Mouse (Mus musculus) liver, embryonic 13.5 days (tissue): ENCODE results near the gene Nfia. TPM values are rescaled to one million over a fixed set of nuclear protein-coding genes. Genes with fewer than 3 reads are reported as not detected.

Experiments
- ATAC-seq: fragments of 200-750 bp; cut with Nextera tagmentation; 2 replicates; pipeline ENCODE4 v1.8.0; 2017; ENCODE audit warnings: low read depth, mild to moderate bottlenecking, moderate number of reproducible peaks, moderate library complexity
- DNase-seq: peaks from one replicate; pipeline ENCODE4 v3.0.0; 2022
- H3K27ac ChIP-seq: fragments of 300-500 bp; sonication (generic); 2 replicates; pipeline ENCODE4 v1.5.1; 2015; ENCODE audit warnings: moderate library complexity, mild to moderate bottlenecking, inconsistent platforms
- H3K27me3 ChIP-seq: fragments of 300-500 bp; sonication (generic); 2 replicates; pipeline ENCODE4 v1.6.1; 2015; ENCODE audit warnings: mild to moderate bottlenecking, inconsistent platforms
- H3K36me3 ChIP-seq: fragments of 300-500 bp; sonication (generic); 2 replicates; pipeline ENCODE4 v1.6.1; 2015; ENCODE audit warnings: mild to moderate bottlenecking, inconsistent platforms
- H3K4me1 ChIP-seq: fragments of 300-500 bp; sonication (generic); replicated peaks from 2 replicates; pipeline ENCODE4 v1.6.1; 2015; ENCODE audit warnings: inconsistent platforms
- H3K4me2 ChIP-seq: fragments of 300-500 bp; sonication (generic); 2 replicates; pipeline ENCODE4 v1.6.1; 2015; ENCODE audit warnings: inconsistent platforms, mild to moderate bottlenecking, moderate library complexity
- H3K4me3 ChIP-seq: fragments of 300-500 bp; sonication (generic); replicated peaks from 2 replicates; pipeline ENCODE4 v1.5.1; 2015; ENCODE audit warnings: mild to moderate bottlenecking, inconsistent platforms
- H3K9ac ChIP-seq: fragments of 300-500 bp; sonication (generic); 2 replicates; pipeline ENCODE4 v1.6.1; 2015; ENCODE audit warnings: mild to moderate bottlenecking, inconsistent platforms
- H3K9me3 ChIP-seq: fragments of 300-500 bp; sonication (generic); replicated peaks from 2 replicates; pipeline ENCODE4 v1.6.1; 2016; ENCODE audit warnings: inconsistent platforms
- WGBS: fragments of 180-500 bp; shearing (Covaris S2); methylation state at CpG from one replicate; pipeline ENCODE4 v1.1.7; 2015; ENCODE audit not compliant: insufficient replicate concordance; 5-methylcytosine and 5-hydroxymethylcytosine counted together
- polyA plus RNA-seq: library from polyadenylated mRNA; unstranded; fragments of >200 nt; fragmentation: Nextera tagmentation; extraction: Ambion mirVana; gene quantifications from 2 replicates; pipeline ENCODE4 v1.2.1, GENCODE M21; 2015

The Nfia gene
- polyA plus RNA-seq, 1 experiment from 2014 or later: 3.0 TPM

DNA sequence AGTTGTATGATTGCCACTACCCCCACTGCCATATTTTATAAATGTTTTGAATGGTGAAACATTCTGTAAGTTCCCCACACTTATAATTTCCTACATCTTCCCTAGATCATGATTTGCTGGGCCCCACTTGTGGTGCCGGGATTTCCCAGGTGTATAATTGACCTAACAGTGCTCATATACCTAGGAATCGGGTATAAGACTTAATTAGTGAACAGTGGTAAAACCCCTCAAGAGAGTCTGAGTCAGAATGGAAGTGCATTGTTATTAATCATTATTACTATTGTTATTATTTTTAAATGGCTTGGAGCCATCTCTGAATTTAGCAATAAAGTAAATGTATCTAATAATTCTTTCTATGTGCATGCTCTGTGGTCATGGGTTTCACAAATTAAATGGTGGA lies 147.2 kb downstream of the Nfia start:
- H3K4me3 ChIP-seq: no peak overlapping the region
- H3K9me3 ChIP-seq: no peaks in the 10 kb centered on the region
- H3K36me3 ChIP-seq: no peaks in the 10 kb centered on the region
- no peak for ATAC-seq
- no peak overlapping the region for H3K9ac ChIP-seq
- peaks cover 12% of the 10 kb centered on the region; the same call in 1 of the 2 replicates for H3K4me1 ChIP-seq
- no peaks in the 10 kb centered on the region for H3K27me3 ChIP-seq
- H3K27ac ChIP-seq: no peak overlapping the region
- WGBS: 66% methylated on average over 2 of the region's 2 CpGs
- no peak for DNase-seq
- H3K4me2 ChIP-seq: no peak overlapping the region

DNA sequence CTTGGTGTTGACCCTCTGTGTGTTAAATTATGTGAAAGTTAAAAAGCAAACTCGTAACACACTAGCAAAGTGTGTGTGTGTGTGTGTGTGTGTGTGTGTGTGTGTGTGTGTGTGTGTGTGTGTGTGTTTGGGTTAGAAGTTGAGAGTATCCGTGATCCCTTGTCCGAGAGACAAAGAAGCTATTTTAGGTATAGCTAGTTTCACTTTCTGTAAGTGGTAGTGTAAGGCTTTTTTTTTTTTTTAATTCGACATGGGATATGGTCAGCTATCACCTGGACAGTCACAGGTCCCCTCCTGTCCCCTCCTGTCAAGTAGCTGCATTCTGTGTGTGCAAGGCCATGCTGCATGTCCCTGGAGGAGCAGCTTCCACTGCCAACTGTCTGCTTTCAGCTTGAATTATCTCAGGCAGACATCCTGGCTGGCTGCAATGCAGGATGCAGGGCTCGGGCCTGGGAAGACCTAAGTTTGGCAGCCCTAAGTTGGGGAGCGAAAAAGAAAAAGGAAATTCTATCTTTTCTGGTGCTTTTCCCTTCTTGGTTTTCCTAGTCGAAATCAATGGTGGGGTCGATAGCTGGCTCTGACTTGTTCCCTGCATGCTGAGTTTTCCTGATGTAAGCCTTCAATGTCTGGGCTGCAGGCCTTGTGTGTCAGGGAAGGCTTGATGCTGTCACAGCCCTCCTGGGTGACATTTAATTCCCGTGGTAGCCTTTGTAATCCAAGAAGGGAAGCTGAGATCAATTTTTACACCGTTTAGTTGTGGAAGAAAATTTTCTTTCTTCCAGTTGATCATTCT lies 147.9 kb downstream of the Nfia start:
- Histone ChIP-seq H3K27me3 (no peaks in the 10 kb centered on the region), H3K27ac (no peak overlapping the region), H3K36me3 (no peaks in the 10 kb centered on the region), H3K9ac (no peak overlapping the region), H3K9me3 (no peaks in the 10 kb centered on the region), H3K4me1 (peaks cover 12% of the 10 kb centered on the region; the same call in 1 of the 2 replicates), H3K4me2 (peak overlapping the region; percentile 21; the same call in 1 of the 2 replicates), H3K4me3 (no peak overlapping the region)
- DNase-seq (no peak), ATAC-seq (no peak)
- WGBS: 42% methylated on average over 10 of the region's 10 CpGs

DNA sequence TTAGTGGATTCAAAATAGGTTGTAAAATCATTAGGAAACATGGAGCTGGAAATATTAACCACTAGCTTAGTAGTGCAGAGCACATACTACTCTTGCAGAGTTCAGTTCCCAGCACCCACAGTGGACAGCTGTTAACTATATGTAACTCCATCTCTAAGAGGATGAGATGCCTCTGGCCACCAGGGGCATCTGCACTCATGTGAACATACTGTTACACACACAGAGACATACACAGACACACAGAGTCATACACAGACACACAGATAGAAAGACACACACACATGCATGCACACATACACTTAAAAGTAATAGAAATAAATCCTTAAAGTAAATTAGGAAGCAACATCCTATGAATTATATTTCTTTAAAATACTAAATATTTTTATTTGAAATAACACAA lies 149.1 kb downstream of the Nfia start:
- Histone ChIP-seq H3K27me3 (no peaks in the 10 kb centered on the region), H3K9ac (no peak overlapping the region), H3K4me3 (no peak overlapping the region), H3K4me1 (peaks cover 12% of the 10 kb centered on the region; the same call in 1 of the 2 replicates), H3K4me2 (no peak overlapping the region), H3K9me3 (no peaks in the 10 kb centered on the region), H3K36me3 (no peaks in the 10 kb centered on the region), H3K27ac (no peak overlapping the region)
- no peak for DNase-seq
- no peak for ATAC-seq

DNA sequence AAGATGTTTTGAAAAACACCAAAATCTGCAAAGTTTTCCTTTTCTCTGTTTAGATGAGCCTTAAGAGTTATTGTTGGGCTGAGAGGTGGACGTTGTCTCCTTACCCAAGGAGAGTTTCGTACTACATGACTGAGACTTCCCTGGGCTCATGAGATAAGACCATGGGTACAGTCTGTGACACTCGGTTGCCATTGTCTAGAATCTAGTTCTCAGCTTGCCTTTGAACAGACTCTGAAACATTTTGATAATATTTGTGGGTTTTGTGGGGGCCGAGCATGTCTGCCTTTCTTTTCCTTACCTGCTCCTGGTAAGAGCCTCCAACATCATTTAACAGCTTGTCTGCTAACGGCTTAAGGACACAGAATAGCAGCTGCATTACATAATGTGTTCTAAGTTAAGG lies 150.7 kb downstream of the Nfia start:
- 17% methylated on average over 5 of the region's 5 CpGs for WGBS
- ATAC-seq (peak; percentile 88), DNase-seq (peak; percentile 23)
- Histone ChIP-seq H3K9ac (no peak overlapping the region), H3K9me3 (no peaks in the 10 kb centered on the region), H3K4me1 (peaks cover 16% of the 10 kb centered on the region), H3K36me3 (no peaks in the 10 kb centered on the region), H3K4me3 (no peak overlapping the region), H3K4me2 (no peak overlapping the region), H3K27me3 (no peaks in the 10 kb centered on the region), H3K27ac (no peak overlapping the region)

DNA sequence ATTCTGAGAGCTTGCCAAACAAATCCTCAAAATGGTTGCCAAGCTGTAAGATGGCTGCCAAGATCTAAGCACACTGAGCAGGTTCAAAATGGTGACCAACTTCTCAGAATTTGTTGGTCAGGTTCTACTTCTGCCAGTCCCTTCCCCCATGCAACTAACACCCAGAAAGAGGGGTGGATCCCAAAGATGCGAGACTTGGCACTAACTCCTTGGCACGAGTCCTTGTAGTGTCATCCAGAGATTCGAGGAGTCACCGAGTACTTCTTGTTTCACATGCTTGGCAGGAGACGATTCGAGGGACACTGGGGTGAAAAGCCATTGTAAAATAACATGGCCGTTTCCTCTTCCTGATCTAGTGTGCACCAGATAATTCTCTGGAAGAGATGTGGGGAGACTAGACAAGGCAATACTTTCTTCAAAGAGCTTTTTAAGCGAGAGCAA lies 151.4 kb downstream of the Nfia start:
- ATAC-seq (no peak), DNase-seq (no peak)
- Histone ChIP-seq H3K9me3 (no peaks in the 10 kb centered on the region), H3K4me3 (no peak overlapping the region), H3K27ac (no peak overlapping the region), H3K9ac (no peak overlapping the region), H3K27me3 (no peaks in the 10 kb centered on the region), H3K4me1 (peaks cover 16% of the 10 kb centered on the region), H3K36me3 (no peaks in the 10 kb centered on the region), H3K4me2 (no peak overlapping the region)
- 61% methylated on average over 8 of the region's 8 CpGs for WGBS

DNA sequence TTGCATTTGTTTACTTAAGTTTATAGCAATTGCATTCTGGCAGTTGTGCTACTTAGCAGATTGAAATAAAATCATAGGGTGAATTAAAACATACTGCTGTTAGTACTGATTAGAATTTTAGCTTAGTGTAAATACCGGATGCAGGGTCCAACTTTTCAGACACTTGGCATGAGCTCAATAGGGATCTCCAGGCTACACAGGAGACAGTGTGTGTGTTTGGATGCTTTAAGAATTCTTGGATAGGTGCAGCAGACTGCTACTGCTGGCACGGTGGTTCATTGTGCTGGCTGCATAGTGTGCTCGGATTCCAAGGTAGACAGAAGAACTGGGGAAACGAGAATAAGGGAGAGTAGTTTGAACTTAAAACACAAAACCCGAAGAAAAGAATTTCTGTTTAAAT lies 151.9 kb downstream of the Nfia start:
- ATAC-seq (no peak), DNase-seq (no peak)
- H3K4me3 ChIP-seq: no peak overlapping the region
- peaks cover 16% of the 10 kb centered on the region for H3K4me1 ChIP-seq
- no peaks in the 10 kb centered on the region for H3K36me3 ChIP-seq
- 67% methylated on average over 5 of the region's 5 CpGs for WGBS
- no peak overlapping the region for H3K27ac ChIP-seq
- H3K9ac ChIP-seq: no peak overlapping the region
- no peaks in the 10 kb centered on the region for H3K9me3 ChIP-seq
- no peak overlapping the region for H3K4me2 ChIP-seq
- no peaks in the 10 kb centered on the region for H3K27me3 ChIP-seq

DNA sequence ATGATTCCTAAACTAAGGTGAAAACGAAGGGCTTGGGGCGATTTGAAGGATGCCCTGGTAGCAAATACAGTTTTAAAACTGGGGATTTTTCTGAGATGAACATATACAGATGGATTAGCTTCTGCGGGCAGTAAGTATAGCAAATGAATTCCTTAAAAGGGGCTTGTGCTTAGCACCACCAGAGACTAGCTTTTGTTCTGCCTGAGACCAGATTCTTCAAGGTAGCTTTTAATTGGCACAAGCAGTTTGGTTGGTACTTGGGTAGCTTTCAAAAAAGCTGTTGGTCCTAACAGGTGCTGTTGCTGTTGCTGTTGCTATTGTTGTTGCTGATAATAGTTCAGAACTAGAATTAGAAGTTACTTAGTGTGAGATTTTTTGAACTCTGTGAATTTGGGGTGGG lies 152.3 kb downstream of the Nfia start:
- no peak for ATAC-seq

DNA sequence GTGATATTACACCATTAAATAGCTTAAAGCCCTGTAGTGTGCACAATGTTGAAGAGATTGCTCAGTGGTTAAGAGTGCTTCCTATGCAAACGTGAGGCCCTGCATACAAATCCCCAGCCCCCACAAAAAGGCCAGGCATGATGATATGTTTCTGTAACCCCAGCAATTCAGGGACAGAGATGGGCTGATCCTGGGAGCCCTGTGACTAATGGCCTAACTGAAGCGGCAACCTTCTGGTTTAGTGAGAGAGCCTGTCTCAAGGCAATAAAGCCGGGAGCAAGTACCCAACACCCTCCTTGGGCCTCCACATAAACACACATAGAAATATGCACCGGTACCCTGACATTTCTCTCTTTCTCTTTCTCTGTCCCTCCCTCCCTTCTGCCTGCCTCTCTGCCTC lies 153.1 kb downstream of the Nfia start:
- Histone ChIP-seq H3K4me1 (peaks cover 16% of the 10 kb centered on the region), H3K4me2 (no peak overlapping the region), H3K9ac (no peak overlapping the region), H3K27ac (no peak overlapping the region), H3K9me3 (no peaks in the 10 kb centered on the region), H3K36me3 (no peaks in the 10 kb centered on the region), H3K27me3 (no peaks in the 10 kb centered on the region), H3K4me3 (no peak overlapping the region)
- ATAC-seq: no peak
- 70% methylated on average over 4 of the region's 4 CpGs for WGBS
- DNase-seq: no peak

More for the DNA sequence above, 152.3 kb downstream of the Nfia start:
- no peak for DNase-seq
- 78% methylated on average over 3 of the region's 3 CpGs for WGBS
- Histone ChIP-seq H3K4me3 (no peak overlapping the region), H3K9me3 (no peaks in the 10 kb centered on the region), H3K9ac (no peak overlapping the region), H3K27me3 (no peaks in the 10 kb centered on the region), H3K4me1 (peaks cover 16% of the 10 kb centered on the region), H3K27ac (no peak overlapping the region), H3K36me3 (no peaks in the 10 kb centered on the region), H3K4me2 (no peak overlapping the region)

DNA sequence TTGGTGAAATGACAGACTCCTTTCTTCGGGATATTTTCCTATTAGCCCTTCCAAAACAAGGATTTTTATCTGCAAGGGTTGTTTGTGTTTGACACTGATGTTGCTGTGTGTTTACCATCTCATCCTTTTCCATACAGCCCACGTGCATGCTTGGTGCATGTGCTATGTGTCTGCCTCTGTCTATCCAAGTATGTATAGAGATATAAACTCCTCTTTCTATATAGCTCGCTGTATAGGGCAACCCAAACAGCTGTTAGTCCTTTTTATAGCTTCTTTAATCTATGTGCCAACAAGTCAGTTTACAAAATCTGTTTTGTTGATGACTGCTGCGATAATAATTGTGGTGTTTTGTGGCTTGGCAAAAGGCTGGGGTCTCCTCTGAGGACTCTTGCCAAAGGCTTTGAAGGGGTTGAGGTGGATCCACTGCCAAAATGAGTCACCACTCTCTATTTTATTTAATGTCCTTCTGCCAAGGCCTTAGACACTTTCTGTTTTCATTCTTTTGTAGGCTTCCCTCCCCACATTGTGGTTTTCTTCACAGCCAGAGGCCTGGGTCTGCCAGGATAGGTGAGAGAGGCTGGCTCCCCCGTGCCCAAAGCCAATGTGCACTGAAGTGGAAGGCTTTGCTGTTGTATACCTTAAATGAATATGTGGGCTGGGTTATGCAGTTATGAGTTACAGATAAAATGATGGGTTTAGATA lies 154.2 kb downstream of the Nfia start:
- Histone ChIP-seq H3K4me3 (no peak overlapping the region), H3K36me3 (no peaks in the 10 kb centered on the region), H3K27me3 (no peaks in the 10 kb centered on the region), H3K4me1 (peaks cover 16% of the 10 kb centered on the region), H3K9me3 (no peaks in the 10 kb centered on the region), H3K27ac (no peak overlapping the region), H3K4me2 (no peak overlapping the region), H3K9ac (no peak overlapping the region)
- 61% methylated on average over 5 of the region's 5 CpGs for WGBS
- no peak for ATAC-seq
- no peak for DNase-seq

DNA sequence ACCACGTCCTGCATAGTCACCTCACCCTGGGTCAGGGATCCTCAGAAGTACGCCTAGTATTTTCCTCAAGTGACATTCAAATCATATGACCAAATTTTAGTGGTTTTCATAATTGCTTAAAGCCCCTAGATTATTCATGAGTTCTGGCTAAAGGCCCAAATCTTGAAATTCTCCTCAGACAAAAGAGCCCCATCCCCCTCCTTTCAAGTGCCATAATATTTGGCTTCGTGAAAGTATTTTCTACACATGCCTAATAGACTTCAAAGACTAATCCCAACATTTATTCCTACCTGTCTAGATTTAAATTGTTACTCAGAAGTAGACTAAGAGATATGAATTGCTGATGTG lies 154.7 kb downstream of the Nfia start:
- 55% methylated on average over 3 of the region's 3 CpGs for WGBS
- Histone ChIP-seq H3K4me2 (no peak overlapping the region), H3K36me3 (no peaks in the 10 kb centered on the region), H3K27me3 (no peaks in the 10 kb centered on the region), H3K9me3 (no peaks in the 10 kb centered on the region), H3K4me3 (no peak overlapping the region), H3K9ac (no peak overlapping the region), H3K4me1 (peaks cover 14% of the 10 kb centered on the region), H3K27ac (no peak overlapping the region)
- no peak for DNase-seq
- no peak for ATAC-seq

DNA sequence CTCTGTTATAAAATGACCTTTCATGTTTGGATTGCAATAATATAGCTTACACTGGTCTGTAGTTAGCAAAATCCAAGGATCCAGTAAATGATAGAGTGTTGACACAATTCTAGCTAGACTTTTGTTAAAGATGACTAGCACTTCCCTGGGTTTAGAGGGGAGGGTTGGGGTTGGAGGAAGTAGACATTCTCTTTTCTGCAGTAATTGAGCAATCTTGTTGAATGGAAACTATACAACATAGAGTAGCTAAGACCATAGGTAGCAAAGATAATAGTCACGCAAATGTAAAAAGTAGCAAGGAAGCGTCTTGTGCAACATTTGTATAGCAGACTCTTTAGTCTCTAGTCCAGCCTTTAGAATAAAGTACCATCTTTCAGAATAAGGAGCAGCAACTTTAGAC lies 163.8 kb downstream of the Nfia start:
- ATAC-seq (no peak), DNase-seq (no peak)
- WGBS: 91% methylated on average over 2 of the region's 2 CpGs

DNA sequence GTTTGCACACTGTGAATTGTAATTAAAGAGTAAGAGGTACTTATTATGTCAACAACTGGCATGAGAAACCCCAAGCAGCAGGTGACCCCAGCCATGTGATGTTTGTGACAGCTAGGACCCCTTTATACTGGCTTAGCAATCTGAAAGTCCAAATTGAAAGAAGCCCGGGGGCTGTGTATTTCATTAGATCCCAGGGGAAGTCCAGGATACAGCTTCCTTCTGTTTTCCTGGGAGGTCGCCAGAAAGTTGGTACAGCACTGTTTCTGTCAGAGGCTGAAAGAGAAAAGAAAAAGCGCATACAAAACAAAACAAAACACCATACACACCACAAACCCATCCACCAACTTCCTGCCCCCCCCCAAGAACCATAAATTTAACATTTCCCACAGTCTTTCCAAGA lies 164.4 kb downstream of the Nfia start:
- Histone ChIP-seq H3K9me3 (no peaks in the 10 kb centered on the region), H3K27ac (no peak overlapping the region), H3K36me3 (no peaks in the 10 kb centered on the region), H3K4me3 (no peak overlapping the region), H3K27me3 (no peaks in the 10 kb centered on the region), H3K9ac (no peak overlapping the region), H3K4me2 (no peak overlapping the region), H3K4me1 (no peaks in the 10 kb centered on the region; the same call in 1 of the 2 replicates)
- DNase-seq: no peak
- ATAC-seq: no peak
- 40% methylated on average over 3 of the region's 3 CpGs for WGBS

More for the DNA sequence above, 163.8 kb downstream of the Nfia start:
- H3K36me3 ChIP-seq: no peaks in the 10 kb centered on the region
- H3K9ac ChIP-seq: no peak overlapping the region
- H3K27ac ChIP-seq: no peak overlapping the region
- H3K4me1 ChIP-seq: no peaks in the 10 kb centered on the region; the same call in 1 of the 2 replicates
- no peaks in the 10 kb centered on the region for H3K27me3 ChIP-seq
- no peaks in the 10 kb centered on the region for H3K9me3 ChIP-seq
- H3K4me2 ChIP-seq: no peak overlapping the region
- H3K4me3 ChIP-seq: no peak overlapping the region
